Mouse (Mus musculus): ENCODE results near the gene Kcnab1.
"Not testable (repeated sequence)": the region's sequence is repeated elsewhere in the genome, so short reads cannot be mapped to it uniquely, and the experiment has no call there.

Gene Kcnab1

DNA sequence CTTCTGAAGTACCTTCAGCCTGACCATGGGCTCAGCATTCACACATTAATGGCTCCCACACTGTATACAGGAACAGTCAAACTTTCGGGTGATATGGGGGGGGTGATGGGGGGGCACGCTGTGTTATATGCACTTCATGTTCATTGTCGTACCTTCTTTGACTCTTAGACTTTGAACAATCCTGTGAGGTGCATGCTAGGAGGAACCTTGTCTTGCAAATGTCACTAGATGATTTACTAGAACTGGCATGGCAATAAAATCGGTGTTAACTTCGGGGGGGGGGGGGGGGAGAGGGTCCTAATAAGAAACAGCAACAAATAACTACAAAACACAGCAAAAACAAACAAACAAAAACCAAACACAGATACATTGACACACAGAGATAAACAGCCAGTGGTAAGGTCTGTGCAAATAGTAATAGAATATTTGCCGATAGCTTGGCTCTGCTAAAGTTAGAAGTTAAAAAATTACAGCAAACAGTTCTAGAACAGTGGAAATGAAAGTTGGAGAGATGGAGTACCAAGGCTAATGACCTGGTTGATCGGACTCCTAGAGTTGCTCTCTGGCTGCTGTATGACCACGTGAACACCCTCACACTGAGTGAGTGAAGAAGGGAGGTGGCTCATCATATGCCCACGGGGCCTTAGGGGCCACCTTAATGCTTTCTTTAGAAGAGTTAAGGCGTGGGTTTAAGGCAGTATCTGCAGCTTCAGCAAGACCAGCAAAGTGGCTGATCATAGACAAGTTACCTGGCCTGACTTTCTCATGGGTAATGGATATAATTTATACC lies 256.9 kb downstream of the Kcnab1 start:
- no peak for DNase-seq (ENCODE audit: low spot score in 2 of 2)

DNA sequence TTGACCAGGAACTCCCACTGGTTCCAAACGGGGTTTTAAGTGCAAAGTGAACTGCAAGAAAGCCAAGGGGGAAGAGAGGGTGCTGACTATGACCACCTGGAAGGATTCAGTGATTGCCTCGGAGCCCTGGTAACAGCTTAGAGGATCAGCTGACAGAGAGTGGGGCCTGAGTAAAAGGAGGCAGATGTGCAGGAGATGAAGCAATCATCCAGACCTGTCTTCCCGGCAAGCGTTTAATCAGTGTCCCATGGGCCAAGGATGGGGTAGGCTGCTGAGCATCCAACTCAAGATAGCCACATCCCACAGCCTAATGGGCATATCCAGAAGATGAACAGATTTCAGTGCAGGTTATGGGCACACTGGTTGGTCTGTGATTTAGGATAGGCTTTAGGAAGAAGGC lies 258.8 kb downstream of the Kcnab1 start:
- DNase-seq (ENCODE audit: low spot score in 2 of 2), result no peak

DNA sequence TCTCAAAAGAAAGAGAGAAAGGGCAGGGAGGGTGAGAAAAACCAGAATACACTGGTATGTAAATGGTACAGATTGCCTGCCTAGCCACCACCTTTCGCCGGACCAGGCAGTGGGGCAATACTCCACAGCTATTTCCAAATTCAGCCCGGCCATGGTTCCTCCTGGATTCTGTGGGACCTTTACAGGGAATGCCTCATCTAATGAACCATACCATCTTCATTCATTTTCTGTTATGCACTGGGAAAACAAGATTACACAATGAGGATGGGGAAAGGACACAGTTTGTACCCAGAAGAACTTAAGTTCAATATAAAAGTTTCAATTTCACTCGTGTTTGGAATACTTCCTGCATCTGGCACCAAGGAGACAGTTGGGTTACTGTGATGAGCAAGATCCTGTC lies 263.4 kb downstream of the Kcnab1 start:
- no peak for DNase-seq (ENCODE audit: low spot score in 2 of 2)

DNA sequence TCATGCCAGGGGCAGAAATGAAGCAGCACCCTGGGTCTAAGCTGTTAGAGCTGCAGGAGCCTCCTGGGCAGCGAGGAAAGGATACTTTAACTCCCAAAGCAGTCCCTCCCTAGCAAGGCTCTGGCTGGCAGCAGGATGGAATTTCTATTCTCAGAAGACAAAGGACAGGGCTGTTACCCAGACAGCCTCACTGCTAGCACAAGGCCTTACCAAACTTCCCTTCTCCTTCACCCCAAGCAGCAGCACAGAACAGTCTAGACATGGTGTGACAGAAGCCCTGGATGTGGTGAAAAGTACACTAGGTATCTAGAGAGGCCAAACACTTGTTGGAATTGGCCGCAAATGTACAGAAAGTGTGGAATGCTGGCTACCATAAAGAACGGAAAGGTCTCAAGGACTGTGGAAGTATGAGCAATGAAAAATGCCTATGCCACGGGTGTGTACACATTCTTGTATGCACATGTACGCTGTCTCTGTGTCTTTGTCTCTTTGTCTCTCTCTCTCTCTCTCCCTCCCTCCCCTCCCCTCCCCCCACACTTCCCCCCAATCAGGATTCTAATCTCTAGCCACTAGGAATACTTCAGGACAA lies 264.5 kb downstream of the Kcnab1 start:
- DNase-seq (ENCODE audit: low spot score in 2 of 2), result no peak

DNA sequence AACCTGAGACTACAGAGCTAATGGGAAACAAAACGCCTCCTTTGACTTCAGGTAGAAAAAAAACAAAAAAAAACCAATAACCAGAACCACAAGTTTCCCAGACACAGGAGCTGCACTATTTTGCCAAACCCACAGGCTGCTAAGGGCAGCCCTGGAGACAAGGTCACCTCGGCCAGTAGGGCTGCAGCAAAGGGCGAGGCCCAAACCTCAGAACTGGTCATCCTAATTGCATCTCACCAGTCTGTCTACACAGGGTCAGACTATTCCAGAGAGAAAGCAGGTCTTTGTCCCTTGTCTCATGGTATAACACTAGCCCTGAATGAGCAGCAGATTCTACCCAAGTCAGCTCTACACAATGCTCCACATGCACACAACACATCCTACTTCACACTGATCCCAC lies 265.5 kb downstream of the Kcnab1 start:
- DNase-seq (ENCODE audit: low spot score in 2 of 2), result no peak

DNA sequence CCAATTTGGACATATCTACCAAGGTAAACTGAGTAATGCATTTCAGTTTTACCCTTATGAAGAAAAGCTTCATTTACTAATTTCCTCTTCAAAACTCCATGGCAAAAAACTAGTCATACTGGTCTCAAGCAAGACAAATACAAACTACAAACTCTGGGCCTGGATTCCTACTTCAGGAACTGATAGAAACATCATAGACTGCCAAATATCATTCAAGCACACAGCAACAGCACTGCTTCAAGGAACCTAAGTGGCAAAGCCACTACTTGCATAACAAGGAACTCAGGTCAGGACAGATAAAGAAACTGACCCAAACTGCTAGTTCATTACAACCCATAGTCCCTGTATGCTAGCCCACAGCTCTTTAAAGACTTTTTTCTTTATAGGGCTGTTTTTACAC lies 269.5 kb downstream of the Kcnab1 start:
- DNase-seq (ENCODE audit: low spot score in 2 of 2), result no peak

DNA sequence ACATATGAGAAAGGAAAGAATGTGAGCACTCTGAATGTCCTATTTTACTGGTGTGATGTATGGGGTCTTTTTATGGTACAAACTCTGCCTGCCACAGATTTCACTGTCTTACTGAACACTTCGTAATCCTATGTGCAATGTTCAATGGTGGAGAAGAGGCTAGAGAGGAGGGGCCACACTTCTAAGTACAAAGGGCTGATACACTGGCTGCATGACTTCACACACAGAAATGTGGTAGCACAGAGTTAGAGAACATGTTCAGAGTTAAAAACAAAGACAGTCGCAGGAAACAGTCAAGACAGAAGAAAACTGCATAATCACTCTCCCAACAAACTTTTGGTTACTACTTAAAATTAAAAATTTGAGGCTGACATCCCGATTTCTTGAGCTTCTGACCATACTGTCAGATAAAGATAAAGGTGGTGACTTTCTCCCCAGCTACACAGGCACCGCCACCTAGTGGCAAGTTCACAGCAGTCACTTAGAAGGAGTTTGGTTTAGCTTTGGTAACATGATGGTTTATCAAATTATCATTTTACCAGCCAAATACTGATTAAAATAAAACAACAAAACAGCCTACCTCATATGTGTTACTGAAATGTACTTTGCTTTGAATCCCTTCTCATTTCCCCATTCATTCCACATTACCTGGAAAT lies 270.8 kb downstream of the Kcnab1 start:
- DNase-seq (ENCODE audit: low spot score in 2 of 2), result no peak

DNA sequence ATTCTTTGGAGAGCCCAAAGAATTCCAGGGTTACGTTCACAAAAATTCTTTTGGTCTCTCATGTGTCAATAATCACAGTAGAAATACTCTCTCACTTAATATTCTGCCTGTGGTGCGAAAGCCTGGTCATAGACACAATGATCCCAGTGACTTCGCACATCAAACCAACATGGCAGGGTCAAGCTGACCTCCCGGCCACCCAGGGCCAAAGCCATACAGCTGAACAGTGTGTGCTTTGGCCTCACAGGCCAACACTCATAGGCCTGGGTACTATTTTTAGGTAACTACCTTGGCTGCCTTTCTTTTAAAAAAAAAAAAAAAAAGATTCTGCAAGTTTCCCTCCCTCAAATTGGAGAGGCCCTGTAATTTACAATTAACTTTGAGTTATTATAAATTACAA lies 271.9 kb downstream of the Kcnab1 start:
- DNase-seq (ENCODE audit: low spot score in 2 of 2), result no peak

DNA sequence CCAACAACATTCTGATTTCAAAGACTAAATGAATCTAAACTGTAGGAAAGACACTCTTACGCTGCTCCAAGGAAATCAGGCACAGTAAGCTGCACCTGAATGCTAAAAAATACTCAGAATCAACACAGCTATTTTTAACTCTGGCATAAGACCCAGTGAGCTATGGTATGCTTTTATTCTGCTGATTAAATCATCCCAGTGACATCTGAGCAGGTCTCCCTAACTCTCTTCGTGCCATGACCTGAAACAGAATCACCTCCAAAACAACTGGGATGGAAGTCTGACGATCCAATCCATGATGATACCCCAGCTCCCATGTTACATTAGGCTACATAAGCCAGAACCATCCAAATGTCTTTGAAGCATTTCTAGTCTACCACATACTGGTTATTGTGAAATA lies 275.2 kb downstream of the Kcnab1 start:
- no peak for DNase-seq (ENCODE audit: low spot score in 2 of 2)

DNA sequence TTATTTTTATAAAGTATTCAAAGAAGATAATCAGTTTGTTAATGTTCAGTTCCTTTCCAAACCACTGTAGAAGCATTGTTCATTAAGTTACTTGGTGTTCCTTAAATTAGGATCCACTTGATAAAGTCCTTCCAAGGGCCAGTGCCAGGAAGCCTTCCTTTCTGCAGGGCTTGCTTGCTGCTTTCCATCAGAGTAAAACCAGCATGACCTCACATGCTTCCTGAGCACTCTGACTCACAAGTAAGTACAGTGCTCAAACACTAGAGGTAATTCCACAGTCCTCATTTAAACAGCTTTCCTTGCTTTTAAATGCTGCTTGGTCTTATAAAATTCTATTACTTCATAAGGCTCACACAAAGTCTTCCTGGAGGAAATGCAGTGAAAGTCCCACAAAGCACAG lies 276.6 kb downstream of the Kcnab1 start:
- DNase-seq (ENCODE audit: low spot score in 2 of 2), result no peak

DNA sequence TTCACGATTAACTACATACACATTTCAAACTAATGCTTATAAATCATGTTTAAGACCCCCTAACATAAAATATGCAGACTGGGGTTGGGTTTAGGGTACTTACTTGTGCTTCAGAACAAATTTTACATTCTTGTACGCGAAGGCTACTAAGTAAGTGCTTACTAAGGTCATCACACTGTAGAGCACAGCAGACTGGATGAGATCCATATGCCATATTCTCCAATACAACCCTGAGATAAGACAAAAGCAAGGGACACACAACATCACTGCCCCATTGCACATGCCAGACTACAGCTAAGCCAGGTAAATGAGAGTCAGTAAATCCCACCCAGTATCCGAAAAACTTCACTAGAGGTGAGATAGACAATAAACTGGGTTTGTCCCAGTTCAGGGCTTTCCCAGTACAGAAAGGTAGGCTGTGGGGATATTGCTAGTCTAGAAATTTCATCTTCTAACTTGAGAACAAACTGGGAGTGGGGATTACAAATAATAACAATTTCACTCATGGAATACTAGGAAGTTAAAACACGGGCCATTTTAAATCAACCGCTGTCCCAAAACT lies 282.1 kb downstream of the Kcnab1 start:
- DNase-seq (ENCODE audit: low spot score in 2 of 2), result no peak

DNA sequence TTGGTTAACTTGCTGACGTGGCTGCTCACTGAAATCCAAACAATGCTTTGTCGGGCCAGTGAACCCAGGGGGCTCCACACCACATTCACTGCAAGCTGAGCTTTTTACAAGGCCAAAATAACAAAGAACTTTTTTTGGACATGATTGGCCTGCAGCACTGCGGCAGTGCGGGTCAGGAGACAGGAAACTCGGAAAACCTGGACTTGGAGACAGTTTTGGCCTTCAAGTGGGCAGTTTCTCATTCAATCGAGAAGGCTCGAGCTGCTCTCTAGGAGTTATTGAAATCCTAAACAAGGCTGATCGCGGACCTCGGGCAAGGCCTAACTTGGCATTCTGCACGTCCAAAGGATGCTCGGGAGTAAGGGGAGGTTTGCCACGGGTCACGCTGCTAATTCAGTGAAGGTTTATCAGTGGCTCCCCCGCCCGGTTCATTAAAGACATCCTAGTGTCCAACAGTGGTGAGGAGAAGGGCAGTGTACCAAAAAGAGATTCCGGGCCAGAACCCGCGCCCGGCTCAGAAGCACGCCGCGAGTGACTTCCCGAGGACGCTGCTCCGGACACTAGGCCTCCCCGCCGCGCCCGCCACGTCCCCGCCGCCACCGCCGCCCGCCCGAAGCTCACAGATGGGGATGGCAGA lies 282.7 kb downstream of the Kcnab1 start:
- DNase-seq (ENCODE audit: low spot score in 2 of 2), result no peak

DNA sequence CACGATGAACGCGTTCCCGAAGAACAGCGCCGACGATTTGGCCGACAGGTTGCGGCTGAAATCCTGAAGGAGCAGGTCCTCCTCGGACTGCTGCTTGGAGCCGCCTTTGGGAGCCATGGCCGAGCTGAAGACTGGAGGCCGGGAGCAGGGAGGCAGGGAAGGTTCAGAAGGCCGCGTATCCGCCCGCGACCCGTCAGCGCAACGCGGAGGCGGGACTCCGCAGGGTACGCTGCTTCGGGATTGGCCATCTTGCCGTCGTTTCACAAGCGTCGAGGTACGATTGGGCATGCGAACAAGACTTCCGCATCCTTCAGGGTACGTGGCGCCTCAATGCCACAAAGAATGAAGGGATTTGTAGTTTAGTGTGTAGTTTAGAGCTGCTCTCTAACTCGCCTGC lies 283.2 kb downstream of the Kcnab1 start, which contains the start of gene Ssr3:
Gene Ssr3 (minus strand): TSS at position 203 of the 397 bp plus-strand sequence.
- DNase-seq (ENCODE audit: low spot score in 2 of 2), result peak; percentile 98

DNA sequence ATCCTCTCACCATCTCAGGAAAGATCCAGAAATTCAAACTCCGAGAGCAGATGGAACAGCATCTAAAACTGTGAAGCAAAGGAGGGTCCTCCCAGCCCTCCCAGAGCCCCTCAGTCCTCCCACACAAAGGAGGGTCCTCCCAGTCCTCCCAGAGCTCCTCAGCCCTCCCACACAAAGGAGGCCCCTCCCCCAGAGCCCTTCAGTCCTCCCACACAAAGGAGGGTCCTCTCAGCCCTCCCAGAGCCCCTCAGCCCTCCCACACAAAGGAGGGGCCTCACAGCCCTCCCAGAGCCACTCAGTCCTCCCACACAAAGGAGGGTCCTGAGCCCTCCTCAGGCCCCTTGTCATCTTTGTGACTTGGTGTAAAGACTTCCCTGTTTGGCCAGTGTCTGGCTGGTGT lies 285.9 kb downstream of the Kcnab1 start:
- not testable (repeated sequence) for DNase-seq (ENCODE audit: low spot score in 2 of 2)

DNA sequence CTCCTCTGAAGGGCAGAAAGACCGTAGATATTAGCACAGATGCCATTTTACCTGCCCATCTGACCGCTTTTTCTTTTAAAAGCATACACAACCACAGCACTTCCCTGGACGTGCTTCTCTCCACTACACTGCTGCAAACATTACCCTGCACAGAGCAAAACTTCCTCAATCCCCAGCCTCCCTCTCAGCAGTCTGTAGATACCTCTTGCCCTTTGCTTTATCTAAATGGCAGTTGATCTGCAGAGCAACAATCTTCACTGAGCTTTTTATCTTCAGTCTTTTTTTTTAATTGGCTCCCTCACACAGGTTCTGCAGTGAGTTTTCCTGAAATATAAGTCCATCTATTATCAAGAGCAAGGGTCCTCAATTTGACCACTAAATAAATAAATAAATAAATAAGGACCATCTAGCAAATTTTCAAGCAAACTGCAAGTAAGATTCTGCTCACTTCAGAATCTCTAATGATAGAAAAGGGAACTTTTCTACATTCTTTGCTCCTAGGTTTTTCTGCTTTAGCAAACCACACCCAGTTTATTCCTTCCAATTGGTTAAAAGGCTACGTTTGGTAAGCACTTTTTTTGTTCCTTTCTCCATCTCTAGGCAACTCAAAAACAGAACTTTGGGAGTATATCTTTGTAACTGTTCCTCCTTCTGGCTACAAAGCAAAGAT lies 287.8 kb downstream of the Kcnab1 start:
- DNase-seq (ENCODE audit: low spot score in 2 of 2), result no peak

DNA sequence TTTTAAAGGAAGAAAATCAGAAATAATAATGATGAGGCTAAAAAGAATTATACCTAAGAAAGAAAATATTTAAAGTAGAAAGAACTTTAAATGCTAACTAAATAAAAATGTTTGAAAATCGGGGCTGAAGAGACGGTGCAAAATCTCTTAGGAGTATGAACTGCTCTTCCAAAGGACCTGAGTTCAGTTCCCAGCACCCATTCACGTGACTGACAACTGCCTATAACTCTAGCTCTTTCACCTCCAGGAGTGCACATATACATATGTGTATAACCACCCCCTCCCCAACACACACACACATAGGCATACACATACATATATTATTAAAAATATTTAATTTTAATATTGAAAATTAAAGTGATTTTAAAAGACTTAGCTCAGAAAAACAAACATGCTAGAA lies 288.4 kb downstream of the Kcnab1 start:
- DNase-seq (ENCODE audit: low spot score in 2 of 2), result no peak

DNA sequence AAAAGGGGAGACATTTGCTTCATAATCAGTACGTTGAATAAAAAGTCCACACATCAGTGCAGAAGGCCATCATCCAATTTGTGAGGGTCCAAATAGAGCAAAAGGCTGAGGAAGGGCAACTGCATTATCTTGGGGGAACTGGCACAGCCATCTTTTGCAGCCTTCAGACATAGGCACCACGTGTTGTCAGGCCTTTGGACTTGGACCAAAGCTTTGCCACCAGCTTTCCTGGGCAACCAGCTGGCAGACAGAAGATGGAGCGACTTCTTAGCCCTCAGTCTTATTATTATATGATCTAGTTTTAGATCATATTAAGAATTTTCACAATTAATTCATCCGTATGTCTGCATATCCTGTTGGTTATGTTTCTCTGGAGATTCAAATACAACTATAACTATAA lies 296.6 kb downstream of the Kcnab1 start:
- no peak for DNase-seq (ENCODE audit: low spot score in 2 of 2)

DNA sequence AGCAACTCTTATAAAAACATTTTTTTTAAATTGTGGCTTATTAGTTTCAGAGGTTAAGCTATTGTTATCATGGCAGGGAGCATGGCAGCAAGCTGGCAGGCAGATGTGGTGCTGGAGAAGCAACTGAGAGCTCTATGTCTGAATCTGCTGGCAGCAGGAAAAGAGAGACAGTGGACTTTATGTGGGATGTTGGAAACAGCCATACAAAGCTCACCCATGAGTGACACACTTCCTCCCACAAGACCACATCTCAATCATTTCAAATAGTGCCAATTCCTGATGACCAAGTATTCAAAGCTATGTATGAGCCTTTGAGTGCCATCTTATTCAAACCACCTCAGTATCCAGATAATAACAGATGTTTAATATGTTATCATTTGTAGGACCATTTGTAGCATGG lies 298.7 kb downstream of the Kcnab1 start:
- DNase-seq (ENCODE audit: low spot score in 2 of 2), result no peak

DNA sequence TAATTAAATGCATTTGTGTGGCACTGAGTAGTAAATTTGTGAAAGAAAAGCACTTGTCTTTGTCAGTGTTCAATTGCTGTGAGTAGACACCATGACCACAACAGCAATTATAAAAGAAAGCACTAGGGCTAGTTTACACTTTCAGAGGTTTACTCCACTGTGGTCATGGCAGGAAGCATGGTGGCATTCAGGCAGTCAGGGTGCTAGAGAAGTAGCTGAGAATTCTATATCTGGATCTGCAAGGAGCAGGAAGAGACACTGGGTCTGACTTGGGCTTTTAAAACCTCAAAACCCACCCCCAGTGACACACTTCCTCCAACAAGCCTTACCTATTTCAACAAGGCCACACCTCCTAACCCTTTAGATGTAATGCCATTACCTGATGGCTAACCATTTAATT lies 307.4 kb downstream of the Kcnab1 start:
- no peak for DNase-seq (ENCODE audit: low spot score in 2 of 2)

DNA sequence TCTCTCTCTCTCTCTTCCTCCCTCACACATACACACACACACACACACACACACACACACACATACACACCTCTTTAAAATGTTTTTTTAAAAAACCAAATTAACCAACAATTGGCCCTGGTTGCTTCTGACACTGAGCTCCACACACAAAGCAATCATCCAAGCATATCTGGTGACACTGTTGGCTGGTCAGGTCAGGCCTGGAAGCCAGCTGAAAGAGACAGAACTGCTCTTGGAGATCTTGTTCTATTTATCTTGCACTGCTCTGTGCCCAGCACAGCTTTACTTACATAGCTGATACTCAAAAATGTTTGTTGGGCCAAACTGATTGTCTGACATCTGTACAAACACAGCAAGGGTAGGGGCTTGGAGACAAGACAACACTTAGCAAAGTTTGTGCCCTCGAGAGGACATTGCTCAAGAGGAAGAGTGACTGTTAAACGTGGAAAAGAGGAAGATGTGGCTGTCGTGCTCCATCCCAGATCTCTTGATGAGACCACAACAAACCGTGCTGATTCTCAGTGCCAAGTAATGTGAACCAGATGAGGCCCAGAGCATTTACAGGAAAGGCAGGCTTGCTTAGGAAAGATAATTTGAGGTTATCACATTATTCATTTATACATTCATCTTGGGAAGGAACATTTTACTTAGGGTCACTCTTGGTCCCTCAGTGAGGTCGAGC lies 308.9 kb downstream of the Kcnab1 start:
- no peak for DNase-seq (ENCODE audit: low spot score in 2 of 2)

DNA sequence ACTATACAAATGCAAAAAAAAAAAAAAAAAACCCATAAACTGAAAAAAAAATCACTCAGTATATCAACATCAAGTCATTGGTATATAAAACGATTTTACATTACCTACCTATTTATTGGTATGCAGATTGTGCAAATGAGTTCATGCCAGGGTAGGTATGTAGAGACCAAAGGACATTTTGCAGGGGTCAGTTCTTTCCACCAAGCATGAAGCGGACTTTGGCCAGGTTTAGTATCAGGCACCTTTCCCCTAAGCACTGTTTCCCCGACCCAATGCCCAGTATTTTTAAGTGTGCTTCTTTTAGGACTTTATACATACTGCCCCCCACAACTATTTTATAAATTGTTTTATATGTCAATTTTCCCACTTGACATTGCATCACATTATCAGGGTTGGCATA lies 310.5 kb downstream of the Kcnab1 start:
- DNase-seq (ENCODE audit: low spot score in 2 of 2), result no peak

Measured in right cerebral cortex, postnatal 36 days (tissue).